Mouse (Mus musculus): ENCODE data around the gene Plekha8. TPM values are rescaled to one million over a fixed set of nuclear protein-coding genes. Genes with fewer than 3 reads are reported as not detected.
A peak's percentile ranks its signal among the peaks of the same experiment; 100 is the strongest.

Gene Plekha8
- polyA plus RNA-seq, 1 experiment: 4.9 TPM

GRCm38 (mm10) chr6:54597711-54598110, 2.8 kb downstream of the Plekha8 start:
- TF ChIP-seq POLR2A (IDR thresholded peaks at IDR 0.05; ENCODE audit: borderline replicate concordance, low read depth, low read length) (no peak), CTCF (IDR thresholded peaks at IDR 0.05; ENCODE audit: low read depth, low read length) (no peak)
- no peak overlapping the region for H3K27ac ChIP-seq (ENCODE audit: insufficient read depth, low read depth, low read length)
- no peaks in the 10 kb centered on the region for H3K4me1 ChIP-seq (ENCODE audit: control insufficient read depth, insufficient read depth, low read length)
- H3K4me3 ChIP-seq (ENCODE audit: insufficient read depth, low read length): no peak overlapping the region

- no peak overlapping the region for H3K27ac ChIP-seq (ENCODE audit: insufficient read depth, low read depth, low read length)
- TF ChIP-seq CTCF (IDR thresholded peaks at IDR 0.05; ENCODE audit: low read depth, low read length) (no peak), POLR2A (IDR thresholded peaks at IDR 0.05; ENCODE audit: borderline replicate concordance, low read depth, low read length) (no peak)
- no peak overlapping the region for H3K4me3 ChIP-seq (ENCODE audit: insufficient read depth, low read length)
- H3K4me1 ChIP-seq (ENCODE audit: control insufficient read depth, insufficient read depth, low read length): no peaks in the 10 kb centered on the region
Observed at GRCm38 (mm10) chr6:54600681-54601347, 5.9 kb downstream of the Plekha8 start.

- TF ChIP-seq CTCF (IDR thresholded peaks at IDR 0.05; ENCODE audit: low read depth, low read length) (no peak), POLR2A (IDR thresholded peaks at IDR 0.05; ENCODE audit: borderline replicate concordance, low read depth, low read length) (no peak)
- H3K4me3 ChIP-seq (ENCODE audit: insufficient read depth, low read length): no peak overlapping the region
- H3K27ac ChIP-seq (ENCODE audit: insufficient read depth, low read depth, low read length): no peak overlapping the region
- H3K4me1 ChIP-seq (ENCODE audit: control insufficient read depth, insufficient read depth, low read length): no peaks in the 10 kb centered on the region
Observed at GRCm38 (mm10) chr6:54602891-54603290, 8.0 kb downstream of the Plekha8 start.

- Histone ChIP-seq H3K4me3 (ENCODE audit: insufficient read depth, low read length) (no peak overlapping the region), H3K4me1 (ENCODE audit: control insufficient read depth, insufficient read depth, low read length) (no peaks in the 10 kb centered on the region), H3K27ac (ENCODE audit: insufficient read depth, low read depth, low read length) (no peak overlapping the region)
- TF ChIP-seq POLR2A (IDR thresholded peaks at IDR 0.05; ENCODE audit: borderline replicate concordance, low read depth, low read length) (no peak), CTCF (IDR thresholded peaks at IDR 0.05; ENCODE audit: low read depth, low read length) (no peak)
Observed at GRCm38 (mm10) chr6:54604001-54604715, 9.2 kb downstream of the Plekha8 start.

- H3K4me3 ChIP-seq (ENCODE audit: insufficient read depth, low read length): no peak overlapping the region
- TF ChIP-seq POLR2A (IDR thresholded peaks at IDR 0.05; ENCODE audit: borderline replicate concordance, low read depth, low read length): no peak
- TF ChIP-seq CTCF (IDR thresholded peaks at IDR 0.05; ENCODE audit: low read depth, low read length): no peak
- H3K4me1 ChIP-seq (ENCODE audit: control insufficient read depth, insufficient read depth, low read length): no peaks in the 10 kb centered on the region
- no peak overlapping the region for H3K27ac ChIP-seq (ENCODE audit: insufficient read depth, low read depth, low read length)
Observed at GRCm38 (mm10) chr6:54606241-54606640, 11.3 kb downstream of the Plekha8 start.

GRCm38 (mm10) chr6:54617363-54617762, 22.5 kb downstream of the Plekha8 start:
- TF ChIP-seq CTCF (IDR thresholded peaks at IDR 0.05; ENCODE audit: low read depth, low read length): no peak
- no peak for TF ChIP-seq POLR2A (IDR thresholded peaks at IDR 0.05; ENCODE audit: borderline replicate concordance, low read depth, low read length)
- Histone ChIP-seq H3K27ac (ENCODE audit: insufficient read depth, low read depth, low read length) (no peak overlapping the region), H3K4me3 (ENCODE audit: insufficient read depth, low read length) (no peak overlapping the region), H3K4me1 (ENCODE audit: control insufficient read depth, insufficient read depth, low read length) (peaks cover 22% of the 10 kb centered on the region)

- H3K4me1 ChIP-seq (ENCODE audit: control insufficient read depth, insufficient read depth, low read length): peaks cover 22% of the 10 kb centered on the region
- no peak overlapping the region; the same call in 1 of the 2 replicates for H3K27ac ChIP-seq (ENCODE audit: insufficient read depth, low read depth, low read length)
- TF ChIP-seq POLR2A (IDR thresholded peaks at IDR 0.05; ENCODE audit: borderline replicate concordance, low read depth, low read length): no peak
- TF ChIP-seq CTCF (IDR thresholded peaks at IDR 0.05; ENCODE audit: low read depth, low read length): no peak
- no peak overlapping the region for H3K4me3 ChIP-seq (ENCODE audit: insufficient read depth, low read length)
Observed at GRCm38 (mm10) chr6:54619530-54619929, 24.6 kb downstream of the Plekha8 start.

- Histone ChIP-seq H3K27ac (ENCODE audit: insufficient read depth, low read depth, low read length) (peak overlapping the region; percentile 44), H3K4me1 (ENCODE audit: control insufficient read depth, insufficient read depth, low read length) (peaks cover 22% of the 10 kb centered on the region), H3K4me3 (ENCODE audit: insufficient read depth, low read length) (no peak overlapping the region)
- no peak for TF ChIP-seq CTCF (IDR thresholded peaks at IDR 0.05; ENCODE audit: low read depth, low read length)
- no peak for TF ChIP-seq POLR2A (IDR thresholded peaks at IDR 0.05; ENCODE audit: borderline replicate concordance, low read depth, low read length)
Observed at GRCm38 (mm10) chr6:54620357-54620756, 25.4 kb downstream of the Plekha8 start.

GRCm38 (mm10) chr6:54628381-54628780, 33.5 kb downstream of the Plekha8 start:
- TF ChIP-seq POLR2A (IDR thresholded peaks at IDR 0.05; ENCODE audit: borderline replicate concordance, low read depth, low read length) (no peak), CTCF (IDR thresholded peaks at IDR 0.05; ENCODE audit: low read depth, low read length) (no peak)
- Histone ChIP-seq H3K27ac (ENCODE audit: insufficient read depth, low read depth, low read length) (no peak overlapping the region), H3K4me1 (ENCODE audit: control insufficient read depth, insufficient read depth, low read length) (no peaks in the 10 kb centered on the region), H3K4me3 (ENCODE audit: insufficient read depth, low read length) (no peak overlapping the region)

- no peak overlapping the region for H3K4me3 ChIP-seq (ENCODE audit: insufficient read depth, low read length)
- TF ChIP-seq CTCF (IDR thresholded peaks at IDR 0.05; ENCODE audit: low read depth, low read length) (no peak), POLR2A (IDR thresholded peaks at IDR 0.05; ENCODE audit: borderline replicate concordance, low read depth, low read length) (no peak)
- H3K4me1 ChIP-seq (ENCODE audit: control insufficient read depth, insufficient read depth, low read length): no peaks in the 10 kb centered on the region
- H3K27ac ChIP-seq (ENCODE audit: insufficient read depth, low read depth, low read length): no peak overlapping the region
Observed at GRCm38 (mm10) chr6:54629734-54630133, 34.8 kb downstream of the Plekha8 start.
